Mouse (Mus musculus) heart, adult 9 months (tissue): ENCODE data around the gene Syngr2.

Experiments used
- DNase-seq, 2 experiments: peaks; one replicate each; pipeline ENCODE4 v3.0.0; 2022; ENCODE audit warnings: low spot score in 2 of 2

Gene Syngr2

DNA sequence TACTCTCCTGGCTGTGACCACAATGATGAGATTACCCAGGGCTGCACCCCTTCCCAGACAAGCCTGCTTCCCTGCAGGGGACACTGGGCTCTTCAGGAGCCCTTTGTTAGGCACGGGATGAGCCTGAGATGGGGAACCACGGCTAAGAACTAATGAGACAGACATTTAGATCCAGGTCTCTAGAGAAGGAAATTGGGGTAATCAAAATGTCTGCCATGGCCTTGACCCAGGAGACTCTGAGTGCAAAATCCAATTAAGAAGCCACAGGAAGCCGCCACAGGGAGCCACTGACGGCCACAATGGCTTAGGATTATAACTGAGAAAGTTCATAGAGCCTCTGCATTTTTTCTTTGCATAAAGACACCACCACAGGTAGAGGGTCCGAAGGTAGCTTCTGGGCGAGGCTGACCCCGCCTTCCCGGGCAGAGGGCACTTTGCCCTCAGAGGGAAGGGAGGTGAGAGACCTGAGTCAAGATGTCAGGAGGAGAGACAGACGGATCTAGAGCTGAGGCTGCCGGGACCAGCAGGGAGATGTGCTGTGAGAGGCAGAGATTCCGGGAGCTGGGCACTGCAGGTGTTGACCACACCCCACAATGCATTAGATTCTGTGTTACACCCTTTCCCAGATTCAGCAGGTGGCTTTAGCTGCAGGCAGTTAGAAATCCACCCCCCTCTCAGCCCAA is 53.8 kb downstream of the Syngr2 start:
- no peak for DNase-seq
